Mouse (Mus musculus) frontal cortex, adult (tissue): Measurements from ENCODE around the gene Tnfsf13b.

Experiments used
- ATAC-seq: cut with Nextera tagmentation; 2 replicates; pipeline ENCODE4 v1.9.2; 2017; ENCODE audit warnings: mild to moderate bottlenecking, moderate library complexity, mixed read lengths; ENCODE audit not compliant: low TSS enrichment

Tnfsf13b gene

DNA sequence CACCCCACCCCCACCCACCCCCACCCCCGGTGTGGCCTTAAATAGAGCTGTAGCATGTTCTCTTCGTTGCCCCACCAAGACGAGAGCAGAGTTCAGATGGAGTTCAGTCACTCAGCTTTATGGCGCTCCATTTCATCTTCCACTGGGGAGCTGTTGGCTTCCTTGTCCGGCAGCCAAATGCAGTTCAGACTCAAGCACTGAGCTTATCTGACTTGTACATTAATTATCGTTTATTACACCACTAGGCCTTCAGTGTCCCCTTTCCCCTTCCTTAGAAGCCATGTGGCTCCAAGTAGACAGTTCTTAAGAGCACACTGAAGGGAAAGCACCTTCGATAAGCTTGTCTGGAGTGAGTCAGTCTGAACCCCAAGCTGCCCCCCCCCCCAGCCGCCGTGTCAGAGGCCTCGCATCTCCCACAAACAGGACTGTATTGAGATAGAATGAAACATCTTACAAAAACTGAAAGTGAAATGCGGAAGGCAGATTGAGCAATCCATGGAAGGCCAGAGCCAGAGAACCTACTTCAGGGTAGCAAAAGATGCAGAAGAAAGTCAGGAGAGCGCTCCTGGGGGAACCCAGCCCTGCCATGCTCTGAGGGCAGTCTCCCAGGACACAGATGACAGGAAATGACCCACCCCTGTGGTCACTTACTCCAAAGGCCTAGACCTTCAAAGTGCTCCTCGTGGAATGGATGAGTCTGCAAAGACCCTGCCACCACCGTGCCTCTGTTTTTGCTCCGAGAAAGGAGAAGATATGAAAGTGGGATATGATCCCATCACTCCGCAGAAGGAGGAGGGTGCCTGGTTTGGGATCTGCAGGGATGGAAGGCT, at the start of gene Tnfsf13b:
Gene Tnfsf13b (plus strand): TSS at position 312 of the 830 bp plus-strand sequence.
- ATAC-seq: no peak

DNA sequence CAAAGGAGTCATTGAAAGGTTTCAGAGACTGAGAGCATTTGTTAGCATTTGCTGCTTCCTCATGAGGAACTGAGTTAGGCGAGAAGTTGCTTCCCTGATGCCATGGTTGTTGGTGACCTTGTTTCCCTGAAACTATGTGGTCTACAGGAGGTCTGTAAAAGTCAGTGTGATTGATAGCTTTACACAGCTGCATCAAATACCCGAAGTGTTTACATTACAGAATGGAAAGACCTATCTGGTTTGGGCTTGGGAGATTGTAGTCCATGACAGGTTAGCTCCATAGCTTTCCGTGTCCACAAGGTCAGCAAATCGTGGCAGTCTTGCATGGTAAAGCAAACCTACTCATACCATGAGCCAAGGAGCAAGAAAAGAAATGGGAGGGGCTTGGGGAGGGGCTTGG, 47.9 kb upstream of the Tnfsf13b start:
- no peak for ATAC-seq

- ATAC-seq: no peak
Measured at GRCm38 (mm10) chr8:9959919-9960318, 46.3 kb upstream of the Tnfsf13b start.

DNA sequence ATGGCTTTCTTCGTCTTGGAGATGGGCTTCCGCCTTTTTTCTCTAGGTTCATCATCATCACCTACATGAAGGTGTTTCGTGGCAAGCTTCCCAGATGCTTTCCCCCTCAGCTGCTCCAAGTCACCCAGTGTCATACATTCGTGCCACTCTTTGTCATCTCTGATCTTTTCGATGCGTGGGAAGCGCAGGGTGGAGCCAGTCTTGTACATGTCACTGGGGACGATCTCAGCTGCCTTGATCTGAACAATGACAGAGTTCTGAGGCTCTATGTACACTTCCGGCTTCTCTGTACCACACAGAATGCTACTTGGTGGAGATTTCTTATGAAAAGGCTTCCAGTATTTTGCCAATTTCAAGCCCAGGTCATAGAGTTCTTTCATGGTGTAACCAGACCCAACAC, 34.4 kb upstream of the Tnfsf13b start:
- no peak for ATAC-seq

DNA sequence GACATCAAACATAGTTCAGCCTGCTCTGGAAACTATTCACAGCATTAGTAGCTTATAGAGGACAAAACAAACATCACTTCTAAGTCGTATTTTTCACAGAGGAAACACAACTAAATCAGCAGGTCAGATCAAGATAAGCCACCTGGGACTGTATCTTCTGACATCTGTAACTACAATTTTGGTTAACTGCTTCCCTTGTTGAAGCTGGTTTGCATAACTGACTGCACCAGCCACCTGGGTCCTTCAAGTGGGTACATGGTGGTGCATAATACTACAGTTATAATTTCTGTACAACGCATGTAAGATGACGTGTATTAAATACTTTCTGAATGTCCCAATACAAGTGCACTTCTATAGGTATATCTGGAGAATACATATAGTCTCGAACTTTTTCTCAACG, 31.0 kb upstream of the Tnfsf13b start:
- ATAC-seq: no peak

GRCm38 (mm10) chr8:9975898-9976611, 30.2 kb upstream of the Tnfsf13b start:
- ATAC-seq: peak; percentile 91

DNA sequence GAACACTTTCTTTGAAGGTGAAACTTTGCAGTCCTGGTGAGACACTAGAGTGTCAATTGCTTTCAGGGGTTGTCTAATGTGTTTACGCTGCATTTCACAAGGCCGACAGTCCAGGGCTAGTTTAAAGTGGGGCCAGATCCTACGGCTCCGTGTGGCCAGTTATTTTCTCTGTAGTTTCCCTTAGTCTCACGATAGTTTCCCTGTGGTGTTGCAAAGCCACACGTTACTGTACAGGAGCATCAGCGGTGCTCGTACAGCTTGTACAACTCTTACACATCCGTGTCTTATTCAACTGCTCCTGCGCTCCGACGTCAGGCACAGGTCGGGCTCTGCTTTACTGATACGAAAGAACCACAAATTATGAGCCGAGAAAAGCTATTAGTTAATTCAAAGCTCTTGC, 29.3 kb upstream of the Tnfsf13b start:
- ATAC-seq: no peak

- ATAC-seq: peak; percentile 55
Measured at GRCm38 (mm10) chr8:9977573-9978314, 28.5 kb upstream of the Tnfsf13b start, which contains the start of the genes Lig4 and Abhd13. TSS of gene Lig4 (minus strand) at chr8:9977686. TSS of gene Abhd13 (plus strand) at chr8:9977707.

DNA sequence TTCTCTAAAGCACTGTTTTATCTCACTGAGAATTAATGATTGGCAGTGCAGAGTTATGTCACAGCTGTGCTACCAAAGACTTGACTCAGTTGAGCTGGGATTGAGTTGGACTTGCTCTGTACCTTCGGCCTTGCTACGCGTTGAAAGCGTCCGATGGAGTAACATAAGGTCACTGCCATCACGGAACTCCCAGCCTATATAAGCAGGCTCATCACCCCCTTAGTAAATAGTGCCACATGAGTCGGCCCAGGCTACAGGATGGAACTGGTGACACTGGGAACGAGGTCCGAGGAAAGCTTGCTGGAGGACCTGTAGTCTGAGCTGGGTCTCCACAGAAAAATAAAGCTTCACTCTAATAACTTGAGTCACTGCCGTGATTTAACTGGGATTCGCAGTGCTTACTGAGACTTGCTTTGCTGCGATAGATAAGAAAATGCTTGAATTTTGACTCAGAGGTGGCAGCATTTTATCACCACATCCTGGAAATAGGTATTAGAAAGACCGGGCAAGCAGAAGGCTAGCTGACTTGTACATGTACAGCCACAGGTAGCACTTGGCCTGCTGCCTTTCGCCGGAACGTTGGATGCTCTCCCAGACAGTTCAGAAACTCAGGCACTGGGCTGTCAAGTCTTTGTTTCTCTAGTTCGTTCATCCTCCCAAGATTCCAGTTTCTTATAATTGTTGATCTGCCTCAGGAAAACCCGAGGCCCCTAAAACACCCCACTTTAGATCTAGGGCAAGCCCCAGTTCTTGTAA, 27.6 kb upstream of the Tnfsf13b start:
- no peak for ATAC-seq

- no peak for ATAC-seq
Measured at GRCm38 (mm10) chr8:9979746-9980145, 26.5 kb upstream of the Tnfsf13b start.

DNA sequence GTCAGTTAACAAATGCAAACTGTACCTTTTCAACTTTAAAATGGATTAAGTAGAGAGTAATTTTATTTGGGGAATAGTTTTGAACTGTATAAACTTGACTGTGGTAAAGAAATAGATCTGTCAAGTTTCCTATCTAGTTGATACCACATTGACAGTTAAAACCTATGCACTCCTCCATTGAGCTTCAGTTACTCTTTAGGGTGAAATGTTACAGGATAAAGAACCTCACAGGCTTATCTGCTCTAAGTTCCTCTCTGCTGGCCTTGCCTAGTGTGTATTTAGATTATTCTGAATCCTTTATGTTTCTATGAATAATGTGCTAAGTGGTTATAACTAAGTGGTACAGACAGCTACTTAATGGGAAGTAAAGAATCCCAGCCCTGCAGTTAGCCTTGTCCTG, 26.1 kb upstream of the Tnfsf13b start:
- no peak for ATAC-seq

- ATAC-seq: peak; percentile 71
Measured at GRCm38 (mm10) chr8:10004115-10004514, 2.2 kb upstream of the Tnfsf13b start.

GRCm38 (mm10) chr8:10006986-10007659, 856 bp downstream of the Tnfsf13b start:
- ATAC-seq: peak; percentile 85

- no peak for ATAC-seq
Measured at GRCm38 (mm10) chr8:10007660-10008028, 1.4 kb downstream of the Tnfsf13b start.

DNA sequence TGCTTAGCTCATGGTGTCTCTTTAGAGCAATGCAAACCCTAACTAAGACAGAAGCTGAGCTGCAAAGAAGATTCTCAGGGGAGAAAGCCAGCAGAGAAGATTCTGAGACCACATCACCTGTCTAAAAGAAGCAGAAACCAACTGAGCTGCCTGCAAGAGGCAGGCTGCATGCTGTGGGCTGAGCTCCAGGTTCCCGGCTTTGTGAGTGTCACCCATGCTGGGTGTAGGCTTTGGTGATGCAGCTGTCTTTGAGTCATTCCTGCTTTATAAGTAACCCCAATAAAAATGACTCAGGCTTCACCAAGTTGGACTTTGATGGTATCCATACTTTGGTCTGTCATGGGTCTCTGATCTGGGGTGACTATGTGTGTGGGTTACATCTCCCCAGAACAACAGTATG, 10.0 kb downstream of the Tnfsf13b start:
- ATAC-seq: no peak

DNA sequence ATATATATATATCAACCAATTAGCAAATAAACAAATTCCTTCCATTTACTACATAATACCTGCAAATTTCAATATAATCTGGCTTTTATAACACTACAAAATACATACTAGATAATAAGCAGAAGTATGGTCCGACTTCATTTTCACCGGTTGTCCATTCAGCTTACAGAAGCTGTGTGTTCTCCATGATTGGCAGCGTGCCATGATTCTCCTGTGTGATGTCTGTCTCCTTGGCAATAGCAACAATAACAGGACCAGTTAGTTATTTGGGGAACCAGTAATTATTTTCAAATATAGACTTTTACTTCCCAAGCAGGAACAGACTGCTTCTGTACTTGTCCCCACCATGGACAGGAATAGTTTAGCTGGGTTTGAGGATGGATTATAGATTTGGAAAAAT, 11.0 kb downstream of the Tnfsf13b start:
- ATAC-seq: no peak

GRCm38 (mm10) chr8:10030320-10031060, 24.2 kb downstream of the Tnfsf13b start:
- ATAC-seq: no peak

DNA sequence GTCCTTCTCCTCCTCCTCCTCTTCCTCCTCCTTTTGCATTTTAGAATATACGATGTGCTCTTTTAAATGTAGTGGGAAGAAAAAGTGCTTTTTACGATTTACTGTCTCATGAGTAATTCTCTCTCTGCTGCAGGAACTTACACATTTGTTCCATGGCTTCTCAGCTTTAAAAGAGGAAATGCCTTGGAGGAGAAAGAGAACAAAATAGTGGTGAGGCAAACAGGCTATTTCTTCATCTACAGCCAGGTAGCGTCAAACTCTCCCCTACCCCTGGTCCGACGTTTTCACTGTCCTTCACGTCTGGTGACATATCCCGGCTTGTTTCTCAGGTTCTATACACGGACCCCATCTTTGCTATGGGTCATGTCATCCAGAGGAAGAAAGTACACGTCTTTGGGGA, 24.9 kb downstream of the Tnfsf13b start:
- no peak; the same call in 1 of the 2 replicates for ATAC-seq

- no peak for ATAC-seq
Measured at GRCm38 (mm10) chr8:10040866-10041265, 34.6 kb downstream of the Tnfsf13b start.

- peak; percentile 62; the same call in 1 of the 2 replicates for ATAC-seq
Measured at GRCm38 (mm10) chr8:10043842-10044510, 37.7 kb downstream of the Tnfsf13b start.
